Mouse (Mus musculus) left cerebral cortex, adult 2 months (tissue): ENCODE results near the gene Zfp280d. TPM values are rescaled to one million over a fixed set of nuclear protein-coding genes. Genes with fewer than 3 reads are reported as not detected.

Source experiments
- DNase-seq, 2 experiments: peaks; one replicate each; pipeline ENCODE4 v3.0.0; 2021 to 2022; ENCODE audit warnings: low spot score in 2 of 2, mixed read lengths in 1 of 2; ENCODE audit errors: extremely low spot score in 1 of 2
- H3K27ac ChIP-seq: fragments of 200-600 bp; 2 replicates; pipeline ENCODE4 v1.8.1; 2022
- H3K4me3 ChIP-seq: fragments of 200-600 bp; 2 replicates; pipeline ENCODE4 v1.8.1; 2022
- CTCF ChIP-seq: fragments of 200-600 bp; IDR thresholded peaks from 2 replicates; pipeline ENCODE4 v1.8.1; 2022; ENCODE audit warnings: antibody characterized with exemption, mild to moderate bottlenecking, moderate library complexity
- intact Hi-C: fragments of 180-260 bp; cut with DNase I; formaldehyde crosslinking; loops from one replicate; pipeline ENCODE4 v1.15.1; 2025
- long read RNA-seq, 2 experiments: library from polyadenylated mRNA; stranded (forward); transcript quantifications; one replicate each; pipeline ENCODE4 v2.0.0; 2021; ENCODE audit warnings: borderline mapping rate in 2 of 2
- total RNA-seq, 2 experiments: library from RNA; stranded (reverse); gene quantifications; 2 replicates each; pipeline ENCODE4 v1.2.3; 2021

The Zfp280d gene
- total RNA-seq: 10 to 100 TPM; 49.0 to 61.4 TPM
- long read RNA-seq, experiment 1, full-length matches to known transcripts: 8 of 23 reads
- long read RNA-seq, experiment 1, partial matches to known transcripts: 3 of 23 reads
- long read RNA-seq, experiment 1, other reads (novel, unspliced or antisense): 12 of 23 reads
- long read RNA-seq, experiment 2, full-length matches to known transcripts: 3 of 13 reads
- long read RNA-seq, experiment 2, partial matches to known transcripts: 2 of 13 reads
- long read RNA-seq, experiment 2, other reads (novel, unspliced or antisense): 8 of 13 reads

DNA sequence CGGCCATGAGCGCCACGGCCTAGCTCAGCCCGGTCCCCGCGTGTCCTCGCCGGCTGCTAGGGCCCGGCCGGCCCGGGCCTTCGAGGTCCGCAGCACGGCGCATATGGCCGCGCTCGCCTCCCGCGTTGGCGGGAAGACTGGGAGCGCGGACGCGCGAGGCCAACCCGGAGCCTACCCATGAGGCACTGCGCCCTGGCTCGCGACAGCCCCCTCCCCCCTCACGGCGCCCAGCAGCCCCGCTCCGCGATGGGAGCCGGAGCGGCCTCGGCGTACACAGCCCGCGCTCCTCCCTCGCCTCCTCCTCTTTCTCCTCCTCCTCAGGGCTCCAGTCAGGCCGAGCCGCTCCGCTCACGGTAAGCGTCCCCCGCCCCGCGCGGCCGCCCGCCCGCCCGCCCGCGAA lies at the start of gene Zfp280d:
Zfp280d (plus strand) TSS at position 184 of the 400 bp plus-strand sequence.
- H3K27ac ChIP-seq: peak within 1 kb of the TSS; percentile 90
- intact Hi-C loops: loop anchor here (1.0 to 5.0 kb wide), 4 partner anchors 77 to 258 kb away; partner anchors contain the start of genes Rfx7 and Tcf12
- DNase-seq: peak; percentile 91 to 92
- no peak for TF ChIP-seq CTCF
- peak within 1 kb of the TSS; percentile 66 for H3K4me3 ChIP-seq

DNA sequence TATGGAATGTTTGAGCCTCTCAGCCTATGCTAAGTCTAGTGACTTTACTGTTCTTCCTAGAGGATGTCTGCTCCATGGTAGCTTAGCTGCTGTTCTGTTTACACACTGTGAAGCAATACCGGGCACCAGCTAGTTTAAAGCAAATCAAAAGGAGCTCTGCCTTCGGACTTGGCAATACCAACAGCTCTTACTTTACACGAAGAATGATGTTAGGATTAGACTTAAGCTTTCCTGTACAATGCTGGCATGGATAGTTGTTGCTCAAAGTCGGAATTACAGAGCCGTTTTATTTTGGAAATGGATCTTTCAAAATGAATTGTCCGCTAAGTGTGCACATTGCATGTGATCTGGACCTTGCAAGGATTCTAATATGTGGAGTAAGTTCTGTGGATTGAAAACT lies 48.1 kb upstream of the Zfp280d start:
- intact Hi-C loops: no loop called here
- DNase-seq: no peak
- no peak overlapping the region for H3K27ac ChIP-seq
- no peak overlapping the region for H3K4me3 ChIP-seq
- TF ChIP-seq CTCF: no peak

DNA sequence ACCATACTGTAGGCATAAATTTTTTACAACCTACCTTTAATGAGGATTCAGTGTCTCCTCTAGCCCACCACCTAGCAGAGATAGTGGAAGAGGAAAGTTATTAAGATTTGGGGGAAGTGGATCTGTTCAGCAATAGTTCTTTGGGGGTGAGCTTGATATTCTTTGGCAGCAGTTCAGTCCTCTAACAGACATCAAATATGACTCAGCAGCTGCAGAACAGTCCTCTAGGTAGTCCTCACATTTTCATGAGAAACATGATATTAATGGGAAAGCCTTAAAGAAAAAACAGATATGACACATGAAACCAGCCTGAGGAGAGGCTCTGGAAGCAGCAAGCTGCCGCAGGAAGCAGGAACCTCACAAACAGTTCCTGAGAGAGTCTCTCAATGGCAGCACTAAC lies 22.0 kb upstream of the Zfp280d start:
- Histone ChIP-seq H3K27ac (no peak overlapping the region), H3K4me3 (no peak overlapping the region)
- DNase-seq: no peak
- intact Hi-C loops: no loop called here
- TF ChIP-seq CTCF: no peak

DNA sequence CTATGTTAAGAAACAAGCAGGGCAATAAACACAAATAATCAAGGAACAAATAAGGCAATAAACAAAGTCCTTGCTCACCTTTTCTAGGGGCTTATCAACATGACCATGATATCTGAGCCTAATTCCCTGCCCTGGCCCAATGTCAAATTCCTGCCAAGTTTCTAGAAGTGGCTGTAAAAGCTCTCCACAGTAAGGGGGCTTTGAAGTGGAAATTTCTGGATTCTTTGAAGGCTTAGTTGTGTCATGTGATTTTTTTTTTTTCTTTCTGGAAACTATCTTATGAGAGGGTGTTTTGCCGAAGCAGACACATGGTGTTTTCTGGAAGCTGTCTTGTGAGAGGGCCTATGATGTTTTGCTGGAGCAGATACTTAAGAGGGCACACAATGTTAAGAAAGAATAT lies 19.4 kb upstream of the Zfp280d start:
- intact Hi-C loops: no loop called here
- TF ChIP-seq CTCF: no peak
- Histone ChIP-seq H3K27ac (no peak overlapping the region), H3K4me3 (no peak overlapping the region)
- DNase-seq: no peak

DNA sequence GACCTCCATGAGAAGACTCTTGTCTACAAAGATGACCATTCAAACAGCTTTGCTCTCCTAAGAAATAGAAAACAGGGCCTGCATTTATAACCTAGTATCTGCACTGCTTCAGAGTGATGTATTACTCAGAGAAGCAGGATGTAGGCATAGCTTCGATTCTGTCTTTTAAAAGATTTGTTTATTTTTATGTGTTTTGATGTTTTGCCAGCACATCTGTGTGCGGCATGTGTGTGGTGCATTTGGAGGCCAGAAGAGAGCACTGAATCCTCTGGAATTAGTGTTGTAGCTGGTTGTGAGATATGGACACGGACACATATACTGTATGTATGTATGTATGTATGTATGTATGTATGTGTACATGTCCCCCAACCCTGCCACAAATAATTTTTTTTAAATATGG lies 18.0 kb upstream of the Zfp280d start:
- Histone ChIP-seq H3K27ac (no peak overlapping the region), H3K4me3 (no peak overlapping the region)
- no peak for TF ChIP-seq CTCF
- no peak for DNase-seq
- intact Hi-C loops: no loop called here

DNA sequence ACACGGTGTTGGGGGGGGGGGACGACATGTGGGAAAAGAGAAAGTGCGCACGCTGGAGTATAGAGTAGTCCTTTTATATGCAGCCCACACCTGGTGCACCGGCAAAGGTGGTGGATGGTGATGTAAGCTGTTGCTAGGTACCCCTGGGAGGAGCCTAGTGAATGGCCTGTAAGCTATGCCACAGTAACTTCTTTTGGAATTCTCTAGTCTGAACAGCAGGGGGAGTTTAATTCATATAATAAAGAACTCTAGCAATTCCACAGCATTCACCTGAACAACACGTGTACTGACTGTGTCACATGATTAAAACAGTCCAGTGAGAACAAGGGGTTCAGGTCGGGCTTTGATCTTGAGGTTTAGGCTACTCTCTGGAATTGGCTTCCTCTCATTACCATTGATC lies 14.3 kb upstream of the Zfp280d start:
- intact Hi-C loops: loop anchor here (5.0 kb wide), 1 partner anchor 147 kb away; no protein-coding TSS in a partner anchor
- TF ChIP-seq CTCF: peak; percentile 50
- DNase-seq: no peak
- Histone ChIP-seq H3K4me3 (no peak overlapping the region), H3K27ac (no peak overlapping the region)

DNA sequence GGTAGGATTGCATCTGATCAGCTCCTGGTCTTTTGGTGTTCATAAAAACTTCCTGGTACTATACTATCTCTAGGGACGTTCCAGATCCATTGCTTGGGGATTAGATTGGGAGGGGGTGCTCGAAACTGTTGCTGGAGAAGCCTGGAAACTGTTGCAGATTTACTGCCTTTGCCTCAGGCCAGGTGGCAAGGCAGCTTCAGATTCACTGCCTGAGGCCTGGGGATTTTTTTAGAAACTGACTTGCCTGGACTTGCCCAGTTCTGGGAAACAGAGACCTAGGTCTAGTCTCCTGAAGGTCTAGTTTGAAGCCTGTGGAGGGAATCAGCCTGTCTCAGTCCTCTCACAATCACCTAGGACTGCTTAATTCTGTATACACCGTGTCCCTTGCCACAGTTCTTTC lies 9.8 kb upstream of the Zfp280d start:
- TF ChIP-seq CTCF: no peak
- intact Hi-C loops: loop anchor here (5.0 kb wide), 1 partner anchor 142 kb away; no protein-coding TSS in a partner anchor
- no peak overlapping the region for H3K27ac ChIP-seq
- H3K4me3 ChIP-seq: no peak overlapping the region
- no peak for DNase-seq

DNA sequence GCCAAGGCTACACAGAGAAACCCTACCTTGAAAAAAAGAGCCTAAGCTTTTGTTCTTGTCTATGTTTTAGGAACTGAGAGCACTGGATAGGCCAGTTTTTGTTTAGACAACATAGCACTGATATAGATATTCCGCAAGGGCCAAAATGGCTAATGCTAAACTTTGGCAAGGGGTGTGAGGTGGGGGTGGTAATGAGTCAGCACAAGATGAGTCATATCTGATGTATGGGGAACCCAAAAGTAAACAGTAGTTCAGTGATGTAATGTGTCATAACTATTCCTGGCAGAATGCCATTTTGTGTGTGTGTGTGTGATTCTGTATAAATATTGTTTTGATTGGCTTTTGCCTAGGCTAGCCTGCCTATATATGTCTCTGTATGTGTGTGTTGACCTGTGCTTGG lies 4.5 kb upstream of the Zfp280d start:
- intact Hi-C loops: loop anchor here (5.0 kb wide), 1 partner anchor 73 kb away; no protein-coding TSS in a partner anchor
- no peak overlapping the region for H3K4me3 ChIP-seq
- no peak for TF ChIP-seq CTCF
- no peak for DNase-seq
- no peak overlapping the region for H3K27ac ChIP-seq

DNA sequence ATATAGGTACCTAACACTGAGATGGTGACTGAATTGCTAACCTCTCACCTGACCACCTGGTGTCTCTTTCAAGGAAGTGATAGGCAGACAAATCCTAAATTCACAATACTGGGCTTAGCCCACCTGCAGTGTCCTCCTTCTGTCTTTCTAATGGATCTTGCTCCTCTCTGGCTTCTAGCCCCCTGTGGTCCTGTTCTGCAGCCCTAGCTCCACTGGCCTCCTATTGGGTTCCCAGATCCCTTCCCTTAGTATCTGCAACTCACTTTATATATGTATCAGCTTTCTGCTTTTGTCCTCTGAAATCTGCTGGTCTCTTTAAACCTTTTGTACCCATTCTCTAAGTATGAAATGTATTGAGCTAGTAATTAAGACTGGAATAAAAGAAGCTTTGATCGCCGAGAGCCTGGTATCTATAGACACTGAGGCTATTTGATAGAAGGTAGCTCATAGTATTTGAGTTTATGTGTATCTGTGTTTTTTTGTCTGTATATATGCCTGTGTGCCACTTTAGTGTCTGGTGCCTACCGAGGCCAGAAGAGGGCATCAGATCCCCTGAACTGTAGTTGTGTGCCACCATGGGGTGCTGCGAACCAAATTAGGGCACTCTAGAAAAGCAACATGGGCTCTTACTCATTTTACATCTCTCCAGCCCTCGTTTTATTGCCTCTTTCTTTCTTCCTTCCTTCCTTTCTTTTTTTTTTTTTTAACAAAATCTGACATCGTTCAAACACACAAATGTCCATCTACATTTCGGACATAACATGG lies 832 bp upstream of the Zfp280d start:
- no peak overlapping the region for H3K27ac ChIP-seq
- no peak; the same call in none of the 2 replicates for TF ChIP-seq CTCF
- intact Hi-C loops: loop anchor here (2.0 to 5.0 kb wide), 2 partner anchors 77 to 163 kb away; partner anchors contain the start of gene Tcf12
- no peak overlapping the region for H3K4me3 ChIP-seq
- DNase-seq: no peak

DNA sequence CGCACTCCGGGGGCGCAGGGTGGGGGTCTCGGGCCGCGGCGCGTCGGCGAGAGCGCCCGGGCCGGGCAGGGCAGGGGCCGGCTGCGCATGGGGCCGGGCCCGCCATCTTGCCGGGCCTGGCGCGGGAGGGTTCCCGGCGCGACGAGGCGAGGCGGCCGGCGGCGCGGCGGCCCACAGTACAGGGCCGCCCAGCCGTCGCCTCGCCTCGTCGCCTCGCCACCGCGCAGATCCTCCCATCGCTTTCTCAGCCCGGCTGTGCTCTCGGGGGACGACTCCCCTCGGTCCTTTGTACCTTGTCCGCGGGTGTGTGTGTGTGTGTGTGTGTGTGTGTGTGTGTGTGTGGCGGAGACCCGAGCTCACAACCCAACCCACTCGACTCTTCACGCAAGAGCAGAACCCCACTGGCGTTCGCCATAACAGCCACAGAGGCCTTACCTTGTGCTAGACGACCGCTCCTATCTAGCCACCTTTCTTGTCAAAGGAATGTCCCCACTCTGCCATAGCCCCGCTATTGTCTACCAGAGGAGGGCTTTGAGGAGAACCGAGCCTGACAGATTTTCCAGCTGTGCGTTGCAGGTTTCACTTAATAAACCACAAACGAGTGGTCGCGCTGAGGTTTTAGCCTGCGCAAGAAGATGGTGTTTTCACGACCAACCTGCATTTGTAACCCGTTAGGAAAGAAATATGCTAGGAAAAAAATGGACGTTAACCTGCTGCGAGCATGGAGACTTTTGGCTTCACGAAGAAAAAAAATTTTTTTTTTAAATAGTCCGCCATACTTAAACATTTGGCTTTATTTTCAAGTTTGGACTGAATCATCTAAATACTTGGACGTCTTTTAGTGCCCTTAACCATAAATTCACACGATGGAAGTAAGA lies 680 bp downstream of the Zfp280d start:
- TF ChIP-seq CTCF: no peak
- intact Hi-C loops: loop anchor here (1.0 to 5.0 kb wide), 3 partner anchors 142 to 257 kb away; partner anchors contain the start of genes Rfx7 and Tcf12

DNA sequence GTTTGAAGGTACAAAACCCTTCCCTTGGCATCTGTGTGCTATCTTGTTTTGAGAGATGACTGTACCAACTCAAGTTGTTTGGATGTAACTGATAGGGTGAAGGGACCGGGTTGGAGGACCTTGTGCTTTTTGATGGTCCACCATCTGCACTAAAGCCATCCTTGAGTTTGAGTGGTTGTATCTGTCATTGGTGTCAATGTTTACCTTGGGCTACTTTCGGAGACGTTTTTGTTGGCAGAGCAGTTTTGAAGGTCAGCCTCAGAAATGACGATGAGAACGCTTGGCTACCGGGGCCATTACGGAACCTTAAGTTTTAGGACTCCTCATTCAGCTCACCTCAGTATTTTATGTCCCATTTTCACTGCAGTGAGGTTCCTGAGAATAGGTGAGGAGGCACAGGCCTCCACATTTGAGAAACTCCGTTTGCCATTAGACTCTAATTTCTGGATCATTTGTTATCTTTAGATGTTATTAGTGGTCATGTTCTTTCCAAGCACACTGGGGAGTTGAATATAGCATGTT lies 1.4 kb downstream of the Zfp280d start:
- H3K27ac ChIP-seq: peak overlapping the region; percentile 83
- intact Hi-C loops: loop anchor here (1.0 to 5.0 kb wide), 3 partner anchors 143 to 256 kb away; partner anchors contain the start of genes Rfx7 and Tcf12
- peak overlapping the region; percentile 66 for H3K4me3 ChIP-seq
- TF ChIP-seq CTCF: no peak
- no peak for DNase-seq

More for the DNA sequence above, 680 bp downstream of the Zfp280d start:
- Histone ChIP-seq H3K27ac (peak overlapping the region; percentile 83), H3K4me3 (peak overlapping the region; percentile 66)
- DNase-seq: peak; percentile 46 to 47
